Mouse (Mus musculus) embryonic facial prominence, embryonic 14.5 days (tissue): ENCODE results near the gene Spryd3. TPM values are rescaled to one million over a fixed set of nuclear protein-coding genes. Genes with fewer than 3 reads are reported as not detected.

Experiments
- ATAC-seq: fragments of 200-750 bp; cut with Nextera tagmentation; 2 replicates; pipeline ENCODE4 v1.8.0; 2017; ENCODE audit warnings: low read depth, moderate number of reproducible peaks, moderate TSS enrichment
- DNase-seq: peaks from one replicate; pipeline ENCODE4 v3.0.0-alpha.2; 2015; ENCODE audit warnings: low spot score
- H3K27ac ChIP-seq: fragments of 300-500 bp; sonication (generic); replicated peaks from 2 replicates; pipeline ENCODE4 v1.5.1; 2014; ENCODE audit warnings: low read depth, mild to moderate bottlenecking, low read length, moderate library complexity
- H3K27me3 ChIP-seq: fragments of 300-500 bp; sonication (generic); replicated peaks from 2 replicates; pipeline ENCODE4 v1.6.1; 2014; ENCODE audit warnings: low read length; ENCODE audit not compliant: control insufficient read depth, insufficient read depth
- H3K36me3 ChIP-seq: fragments of 300-500 bp; sonication (generic); 2 replicates; pipeline ENCODE4 v1.6.1; 2014; ENCODE audit warnings: low read length, mixed read lengths; ENCODE audit not compliant: control insufficient read depth, insufficient read depth
- H3K4me1 ChIP-seq: fragments of 300-500 bp; sonication (generic); 2 replicates; pipeline ENCODE4 v1.6.1; 2014; ENCODE audit warnings: antibody characterized with exemption, low read length; ENCODE audit not compliant: control insufficient read depth, insufficient read depth
- H3K4me2 ChIP-seq: fragments of 300-500 bp; sonication (generic); 2 replicates; pipeline ENCODE4 v1.6.1; 2014; ENCODE audit warnings: low read depth, mild to moderate bottlenecking, low read length, moderate library complexity, mixed read lengths
- H3K4me3 ChIP-seq: fragments of 300-500 bp; sonication (generic); 2 replicates; pipeline ENCODE4 v1.5.1; 2014; ENCODE audit warnings: low read depth, mild to moderate bottlenecking, low read length
- H3K9ac ChIP-seq: fragments of 300-500 bp; sonication (generic); 2 replicates; pipeline ENCODE4 v1.6.1; 2014; ENCODE audit warnings: low read depth, mild to moderate bottlenecking, low read length, moderate library complexity, mixed read lengths
- H3K9me3 ChIP-seq: fragments of 300-500 bp; sonication (generic); 2 replicates; pipeline ENCODE4 v1.6.1; 2016; ENCODE audit warnings: low read length; ENCODE audit not compliant: control insufficient read depth
- WGBS: fragments of 180-500 bp; shearing (Covaris S2); extraction: QIAGEN DNeasy Blood & Tissue Kit; methylation state at CpG from one replicate; pipeline ENCODE4 v1.1.7; 2014; 5-methylcytosine and 5-hydroxymethylcytosine counted together
- polyA plus RNA-seq: library from polyadenylated mRNA; unstranded; fragments of >200 nt; fragmentation: Nextera tagmentation; extraction: Ambion mirVana; gene quantifications from 2 replicates; pipeline ENCODE4 v1.2.1, GENCODE M21; 2014

Gene Spryd3
- polyA plus RNA-seq, 1 experiment from 2014 or later = 19.2 TPM

DNA sequence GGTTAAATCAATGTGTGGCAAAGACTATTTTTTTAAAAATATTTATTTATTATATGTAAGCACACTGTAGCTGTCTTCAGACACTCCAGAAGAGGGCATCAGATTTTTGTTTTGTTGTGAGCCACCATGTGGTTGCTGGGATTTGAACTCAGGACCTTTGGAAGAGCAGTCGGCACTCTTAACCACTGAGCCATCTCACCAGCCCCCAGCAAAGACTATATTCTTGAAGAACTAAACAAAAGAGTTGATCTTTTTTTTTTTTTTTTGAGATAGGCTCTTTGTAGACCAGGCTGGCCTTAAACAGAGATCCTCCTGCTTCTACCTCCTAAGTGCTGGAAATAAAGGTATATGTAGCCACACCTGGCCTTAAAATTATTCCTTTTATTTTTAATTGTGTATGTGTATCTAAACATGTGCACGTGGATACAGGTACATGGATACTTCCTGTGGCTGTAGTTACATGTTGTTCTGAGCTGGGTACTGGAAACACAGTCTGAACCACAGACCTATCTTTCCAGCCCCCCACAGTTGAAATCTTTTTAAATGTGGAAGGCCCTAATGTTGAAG lies 58.8 kb downstream of the Spryd3 start:
- H3K27ac ChIP-seq = no peak overlapping the region
- no peak overlapping the region for H3K9ac ChIP-seq
- H3K4me3 ChIP-seq = no peak overlapping the region
- DNase-seq (no peak), ATAC-seq (no peak)
- H3K36me3 ChIP-seq = peaks cover 4% of the 10 kb centered on the region
- no peaks in the 10 kb centered on the region for H3K9me3 ChIP-seq
- H3K4me1 ChIP-seq = peaks cover 16% of the 10 kb centered on the region
- WGBS = 94% methylated on average over 2 of the region's 2 CpGs
- H3K4me2 ChIP-seq = no peak overlapping the region
- no peaks in the 10 kb centered on the region for H3K27me3 ChIP-seq

DNA sequence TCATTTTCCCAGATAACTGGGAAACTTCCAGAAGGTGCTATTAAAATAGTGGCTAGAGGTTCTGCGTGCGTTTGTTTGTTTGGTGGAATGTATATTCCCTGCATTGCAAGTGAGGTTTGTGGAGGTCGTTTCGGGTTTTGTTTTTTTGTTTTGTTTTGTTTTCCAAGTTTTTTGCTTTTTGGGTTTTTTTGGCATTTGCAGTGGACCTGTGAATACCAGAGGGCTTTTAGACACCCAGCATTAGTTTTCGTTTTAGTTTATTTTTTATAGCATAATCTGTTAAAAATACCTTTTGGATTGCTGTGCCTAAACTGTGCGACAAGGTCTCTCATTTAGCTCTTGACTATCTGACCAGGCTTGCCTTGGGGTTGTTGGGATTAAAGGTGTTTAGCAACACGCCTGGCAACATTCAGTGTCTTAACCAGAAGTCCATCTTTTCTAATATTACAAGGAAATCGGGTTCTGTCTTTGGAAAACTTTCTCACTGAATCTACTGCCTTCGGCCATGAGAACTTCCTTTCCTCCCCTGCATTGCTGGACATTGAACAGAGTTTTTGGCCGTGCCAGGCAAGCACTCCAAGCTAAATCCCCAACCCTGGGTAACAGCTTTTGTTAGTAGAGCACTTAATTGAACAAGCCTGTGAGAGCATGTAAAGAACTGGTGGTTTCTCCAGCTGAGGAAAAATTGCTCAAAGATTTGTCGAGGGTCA lies 61.0 kb downstream of the Spryd3 start:
- H3K27ac ChIP-seq = peak overlapping the region; percentile 96; the same call in 1 of the 2 replicates
- ATAC-seq (no peak), DNase-seq (no peak)
- H3K27me3 ChIP-seq = no peaks in the 10 kb centered on the region
- H3K4me2 ChIP-seq = peak overlapping the region; percentile 86
- H3K4me3 ChIP-seq = peak overlapping the region; percentile 88
- no peaks in the 10 kb centered on the region for H3K36me3 ChIP-seq
- H3K9me3 ChIP-seq = no peaks in the 10 kb centered on the region
- H3K4me1 ChIP-seq = peaks cover 16% of the 10 kb centered on the region
- H3K9ac ChIP-seq = peak overlapping the region; percentile 93
- 10% methylated on average over 11 of the region's 11 CpGs for WGBS

DNA sequence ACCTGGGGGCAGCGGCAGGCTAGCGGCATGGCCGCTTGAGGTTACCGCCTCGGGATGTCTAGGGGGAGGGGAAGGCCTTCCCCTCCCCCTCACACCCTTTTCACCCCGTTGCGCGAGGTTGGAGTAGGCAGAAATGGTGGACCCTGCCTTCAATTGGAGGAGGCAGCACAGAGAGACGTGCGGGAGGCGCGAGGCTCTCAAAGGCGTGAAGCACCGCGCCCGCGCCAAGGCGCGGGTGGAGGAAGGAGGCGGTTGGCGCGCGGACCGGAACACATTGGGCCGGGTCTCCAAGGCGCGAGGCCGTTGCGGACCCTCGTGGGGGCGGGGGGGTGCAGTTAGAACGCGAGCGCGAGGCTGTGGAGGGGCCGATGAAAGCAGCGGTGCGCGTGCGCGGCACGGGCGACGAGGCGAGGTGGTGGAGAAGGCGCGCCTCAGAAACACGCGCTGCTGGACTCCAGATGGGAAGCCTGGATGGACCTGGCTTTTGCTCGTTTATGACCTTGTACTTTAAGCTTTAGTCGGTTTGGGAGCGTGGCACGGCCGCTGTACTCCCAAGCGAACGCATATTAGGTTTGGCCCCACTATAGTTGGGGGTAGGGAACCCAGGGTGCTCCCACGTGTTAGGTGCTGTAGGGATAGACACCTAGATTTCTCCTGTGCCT lies 61.8 kb downstream of the Spryd3 start:
- Histone ChIP-seq H3K36me3 (no peaks in the 10 kb centered on the region), H3K27ac (peak overlapping the region; percentile 96), H3K4me1 (peaks cover 16% of the 10 kb centered on the region), H3K9me3 (no peaks in the 10 kb centered on the region), H3K27me3 (no peaks in the 10 kb centered on the region), H3K9ac (peak overlapping the region; percentile 93), H3K4me3 (peak overlapping the region; percentile 88), H3K4me2 (peak overlapping the region; percentile 86)
- peak; percentile 38 for ATAC-seq
- WGBS = under 1% methylated on average over 30 of the region's 57 CpGs
- peak; percentile 67 for DNase-seq

DNA sequence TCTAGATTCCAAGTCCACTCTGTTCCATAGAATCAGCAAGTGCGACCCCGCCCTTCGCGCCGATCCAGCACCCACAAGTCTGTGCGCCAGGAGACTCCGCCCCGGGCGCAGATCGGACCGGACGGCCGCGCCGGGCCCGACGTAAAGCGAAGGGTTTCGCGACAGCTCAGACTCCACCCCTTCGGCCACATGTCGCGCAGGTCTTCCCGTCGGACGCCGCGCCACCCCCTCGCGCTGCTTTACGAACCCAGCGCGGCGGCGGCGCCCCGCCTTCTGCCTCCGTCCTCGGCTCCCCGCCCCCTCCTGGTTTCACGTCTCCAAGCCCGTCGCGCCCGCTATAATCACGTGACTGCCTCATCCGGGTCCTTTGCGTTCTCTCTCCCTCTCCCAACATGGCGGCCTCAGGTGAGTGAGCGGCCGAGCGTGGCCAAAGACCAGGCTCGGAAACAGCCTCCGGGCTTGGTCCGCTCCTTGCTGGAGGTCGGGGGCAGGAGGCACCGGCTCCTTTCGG lies 62.4 kb downstream of the Spryd3 start, which contains the start of gene Eif4b:
TSS of gene Eif4b (plus strand) at position 215 of the 511 bp plus-strand sequence.
- Histone ChIP-seq H3K4me3 (peak within 1 kb of the TSS; percentile 88), H3K36me3 (no peaks in the 10 kb centered on the region), H3K27ac (peak within 1 kb of the TSS; percentile 96), H3K9me3 (no peaks in the 10 kb centered on the region), H3K9ac (peak within 1 kb of the TSS; percentile 93), H3K4me1 (peaks cover 16% of the 10 kb centered on the region), H3K27me3 (no peaks in the 10 kb centered on the region), H3K4me2 (peak within 1 kb of the TSS; percentile 86)
- WGBS = 0% methylated on average over 38 of the region's 58 CpGs
- peak; percentile 99 for DNase-seq
- peak; percentile 95 for ATAC-seq

DNA sequence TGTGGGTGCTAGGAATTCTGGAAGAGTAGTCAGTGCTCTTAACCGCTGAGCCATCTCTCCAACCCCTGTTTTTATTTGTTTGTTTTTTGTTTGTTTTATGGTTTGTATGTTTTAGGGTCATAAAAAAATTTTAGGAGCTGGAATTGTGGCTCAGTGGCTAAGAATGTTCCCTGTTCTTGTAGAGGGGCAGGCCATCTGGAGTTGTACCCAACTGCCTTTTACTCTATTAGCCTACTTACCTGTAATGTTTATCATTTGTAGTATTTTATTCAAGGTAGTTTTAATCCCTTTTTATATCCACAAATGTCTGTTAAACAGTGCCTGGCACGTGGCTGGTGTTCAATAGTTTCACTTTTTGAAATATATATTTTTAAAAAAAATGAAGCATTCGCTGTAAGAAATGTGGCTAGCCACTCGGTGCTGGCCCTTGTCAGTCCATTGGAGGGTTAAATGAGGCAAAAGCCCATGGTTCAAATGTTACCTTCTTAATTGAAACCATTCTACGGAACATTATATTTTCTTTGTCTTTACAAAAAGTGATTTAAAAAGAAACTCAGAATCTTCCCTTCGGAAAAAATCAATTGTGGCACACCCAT lies 63.0 kb downstream of the Spryd3 start:
- ATAC-seq (peak; percentile 13), DNase-seq (no peak)
- whole genome bisulfite sequencing = 16% methylated on average over 6 of the region's 6 CpGs

DNA sequence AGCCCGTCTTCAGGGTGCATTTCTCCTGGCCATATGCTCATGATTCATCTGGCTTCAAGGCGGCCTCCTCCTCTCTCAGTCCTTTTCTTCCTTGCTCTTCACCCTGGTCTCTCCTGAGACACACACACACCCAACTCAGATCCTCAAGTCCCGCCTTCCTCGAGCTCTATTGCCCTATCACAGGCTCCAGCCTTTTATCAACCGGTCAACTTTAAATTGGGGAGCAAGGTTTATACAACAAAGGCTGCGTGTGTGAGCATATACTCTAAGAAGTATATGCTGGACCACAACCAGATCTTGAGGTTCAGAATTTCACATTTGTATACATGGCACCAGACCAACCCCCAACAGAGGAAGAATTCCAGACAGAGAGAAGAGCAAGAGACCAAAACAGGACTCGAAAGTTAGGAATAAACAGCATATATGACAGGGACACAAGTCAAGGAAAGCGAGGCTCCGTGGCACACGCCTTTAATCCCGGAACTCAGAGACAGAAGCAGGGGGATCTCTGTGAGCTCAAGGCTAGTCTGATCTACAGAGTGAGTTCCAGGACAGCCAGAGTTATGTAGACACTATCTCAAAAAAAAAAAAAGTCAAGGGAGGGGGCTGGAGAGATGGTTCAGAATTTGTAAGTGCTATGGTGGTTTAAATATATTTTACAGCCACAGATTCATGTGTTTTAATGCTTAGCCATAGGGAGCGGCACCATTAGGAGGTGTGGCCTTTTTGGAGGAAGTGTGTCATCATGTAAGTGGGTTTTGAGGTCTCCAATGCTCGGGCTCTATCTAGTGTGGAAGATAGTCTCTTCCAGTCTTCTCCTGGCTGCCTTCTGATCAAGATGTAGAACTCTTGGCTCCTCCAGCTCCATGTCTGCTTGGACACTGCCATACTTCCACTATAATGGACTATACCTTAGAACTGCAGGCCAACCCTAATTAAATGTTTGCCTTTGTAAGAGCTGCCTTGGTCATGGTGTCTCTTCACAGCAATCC lies 65.3 kb downstream of the Spryd3 start:
- no peak overlapping the region for H3K4me3 ChIP-seq
- H3K4me2 ChIP-seq = no peak overlapping the region
- WGBS = 69% methylated on average over 13 of the region's 13 CpGs
- no peak overlapping the region for H3K27ac ChIP-seq
- no peak for ATAC-seq
- no peak for DNase-seq
- H3K27me3 ChIP-seq = peaks cover 6% of the 10 kb centered on the region
- peaks cover 13% of the 10 kb centered on the region for H3K4me1 ChIP-seq
- H3K9ac ChIP-seq = no peak overlapping the region
- no peaks in the 10 kb centered on the region for H3K9me3 ChIP-seq
- H3K36me3 ChIP-seq = no peaks in the 10 kb centered on the region

More for the DNA sequence above, 63.0 kb downstream of the Spryd3 start:
- H3K4me3 ChIP-seq = peak overlapping the region; percentile 88
- H3K36me3 ChIP-seq = no peaks in the 10 kb centered on the region
- peak overlapping the region; percentile 52 for H3K9ac ChIP-seq
- H3K4me2 ChIP-seq = peak overlapping the region; percentile 58
- no peaks in the 10 kb centered on the region for H3K27me3 ChIP-seq
- peak overlapping the region; percentile 45 for H3K27ac ChIP-seq
- peaks cover 16% of the 10 kb centered on the region for H3K4me1 ChIP-seq
- no peaks in the 10 kb centered on the region for H3K9me3 ChIP-seq
